Mouse (Mus musculus): Measurements from ENCODE around the gene Adamts10.

Adamts10 gene

DNA sequence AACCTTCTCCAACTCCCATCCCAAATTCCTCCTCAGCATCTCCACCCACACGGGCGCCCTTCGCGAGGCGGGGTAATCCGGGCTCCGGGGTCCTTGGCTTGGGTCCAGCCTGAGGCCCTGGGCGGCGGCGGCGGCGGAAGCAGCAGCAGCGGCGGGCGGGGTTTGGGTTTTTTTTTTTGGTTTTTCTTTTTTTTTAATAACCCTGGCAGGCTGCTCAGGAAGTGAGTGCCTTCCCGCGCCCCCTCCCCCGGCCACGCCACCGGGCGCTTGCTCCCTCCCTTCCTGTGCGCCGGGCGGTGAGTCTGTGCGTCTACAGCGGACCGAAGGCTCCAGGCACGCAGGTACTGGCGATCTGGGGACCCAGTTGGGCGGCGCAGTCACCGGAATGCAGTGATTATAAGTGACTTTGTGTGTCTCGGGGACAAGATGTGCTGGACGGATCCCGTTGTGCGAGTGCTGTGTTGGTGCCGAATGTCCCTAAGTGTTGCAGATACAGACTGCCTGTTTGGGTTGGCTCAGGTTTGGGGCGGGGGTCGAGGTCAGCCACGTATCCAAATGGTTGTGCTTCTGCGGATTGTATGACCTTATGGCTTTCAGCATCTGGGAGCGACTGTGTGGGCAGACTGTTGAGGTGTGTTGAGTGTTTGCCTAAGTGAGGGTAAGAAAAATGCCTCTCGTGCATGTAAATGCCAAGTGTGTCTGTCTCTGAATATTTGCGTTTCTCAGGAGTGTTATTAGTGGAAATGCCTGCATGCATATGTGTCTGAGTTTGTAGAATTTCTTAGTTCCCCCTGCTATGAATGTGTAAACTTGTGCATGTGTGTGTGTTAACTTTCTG lies at the start of gene Adamts10:
Gene Adamts10 (plus strand): TSS at position 287 of the 838 bp plus-strand sequence.
- in situ Hi-C loops (cut with MboI, MseI) = no loop called here

DNA sequence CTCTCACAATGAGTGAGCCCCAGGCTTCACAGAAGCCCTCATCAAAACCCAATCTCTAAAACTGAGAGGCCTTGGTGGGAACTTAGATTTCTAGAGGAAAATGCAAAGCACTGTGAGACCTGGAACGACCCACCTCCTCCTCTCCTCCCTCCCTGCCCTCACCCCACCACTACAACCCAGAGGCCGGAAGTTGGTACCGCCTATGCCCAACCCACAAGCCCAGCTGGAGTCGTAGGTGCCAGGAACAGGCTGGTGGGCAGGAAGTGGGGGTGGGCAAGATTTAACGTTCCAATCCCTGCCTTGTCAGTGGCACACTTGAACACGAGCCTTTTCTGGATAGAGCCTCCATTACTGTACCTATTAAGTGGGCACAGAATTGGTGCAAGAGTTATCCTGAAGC lies 40.0 kb upstream of the Adamts10 start:
- in situ Hi-C loops (cut with MboI, MseI) = no loop called here

DNA sequence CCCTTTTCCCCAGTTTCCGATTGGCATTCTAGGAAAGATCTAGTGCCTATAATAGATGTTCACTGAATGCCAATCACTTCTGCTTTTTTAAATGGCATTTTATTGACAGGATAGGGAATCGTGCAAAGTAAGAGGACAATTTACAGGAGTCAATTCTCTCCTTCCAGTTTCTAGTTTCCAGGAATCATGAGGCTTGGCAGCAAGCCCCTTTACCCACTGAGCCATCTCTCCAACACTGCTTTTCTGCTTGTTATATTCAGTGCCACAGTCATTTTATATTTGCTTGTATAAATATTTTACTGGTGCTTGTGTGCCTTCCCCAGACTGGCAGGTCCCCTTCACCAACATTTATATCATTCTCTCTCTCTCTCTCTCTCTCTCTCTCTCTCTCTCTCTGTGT lies 36.8 kb upstream of the Adamts10 start:
- in situ Hi-C loops (cut with MboI, MseI) = no loop called here

DNA sequence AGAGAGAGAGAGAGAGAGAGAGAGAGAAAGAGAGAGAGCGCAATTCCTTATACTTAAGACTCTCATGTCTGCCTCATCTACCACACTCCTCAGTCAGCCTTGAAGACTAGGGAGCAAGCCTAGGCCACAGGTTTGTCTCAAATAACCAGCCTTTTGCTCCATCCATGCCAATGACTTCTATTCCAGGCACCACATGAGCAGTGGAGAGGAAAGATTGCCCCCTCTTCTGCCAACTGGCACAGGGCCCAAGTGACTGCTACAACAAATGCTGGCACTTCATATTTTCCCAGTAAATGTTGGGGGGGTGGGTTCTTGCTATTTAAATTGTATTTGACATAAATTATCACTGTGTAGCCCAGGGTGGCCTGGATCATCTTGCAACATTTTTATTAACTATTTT lies 36.4 kb upstream of the Adamts10 start:
- in situ Hi-C loops (cut with MboI, MseI) = no loop called here

DNA sequence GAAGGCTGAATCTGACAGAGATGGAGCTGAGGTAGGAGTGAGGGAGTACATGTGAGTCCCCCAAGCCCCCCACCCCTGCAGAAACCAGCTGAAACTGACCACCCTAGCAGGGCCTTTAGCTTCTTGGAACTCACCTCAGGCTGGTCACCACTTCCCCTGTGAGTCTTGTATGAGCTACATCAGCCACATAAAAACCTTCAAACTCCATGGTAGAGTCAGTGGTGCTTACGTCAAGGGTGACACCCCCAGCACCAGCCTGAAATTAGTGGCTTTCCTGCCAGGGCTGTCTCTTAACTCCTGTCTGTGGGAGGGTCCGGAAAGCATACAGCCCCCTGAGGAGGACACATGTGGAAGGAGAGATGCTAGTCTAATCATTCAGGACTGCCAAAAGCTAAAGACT lies 32.6 kb upstream of the Adamts10 start:
- in situ Hi-C loops (cut with MboI, MseI) = no loop called here

DNA sequence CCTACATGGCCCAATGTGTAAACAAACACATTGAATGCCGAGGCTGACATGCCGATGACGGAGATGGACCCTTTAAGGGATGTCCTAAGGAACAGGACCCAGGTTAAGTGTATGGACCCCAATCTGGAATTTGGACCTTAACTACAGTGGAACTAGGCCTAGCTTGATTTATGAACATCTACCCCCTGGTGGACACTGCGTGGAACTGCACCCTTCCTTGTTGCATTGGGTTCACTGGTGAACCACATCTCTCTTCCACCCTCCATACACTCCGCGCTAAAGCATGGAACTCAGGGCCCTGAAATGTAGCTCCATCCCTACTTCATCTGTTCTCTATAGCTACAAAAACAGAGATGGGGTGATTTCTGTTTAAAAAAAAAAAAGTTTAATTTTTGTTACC lies 30.9 kb upstream of the Adamts10 start:
- in situ Hi-C loops (cut with MboI, MseI) = no loop called here

DNA sequence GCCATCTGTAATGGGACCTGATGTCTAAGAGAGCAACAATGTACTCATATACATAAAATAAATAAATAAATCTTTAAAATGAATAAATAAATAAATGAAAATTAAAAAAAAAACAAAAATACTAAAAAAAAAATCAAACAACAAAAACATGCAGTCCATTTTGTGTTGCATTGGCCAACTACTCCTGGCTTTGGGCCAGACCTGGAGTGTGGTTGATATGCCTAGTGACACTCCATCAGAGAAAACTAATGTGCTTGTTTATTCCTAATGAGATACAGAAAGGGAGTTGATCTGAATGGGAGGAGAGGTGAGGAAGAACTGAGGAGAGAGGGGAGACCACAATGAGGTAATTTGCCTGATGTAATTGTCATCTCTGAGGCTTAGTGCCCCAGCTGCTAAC lies 29.4 kb upstream of the Adamts10 start:
- in situ Hi-C loops (cut with MboI, MseI) = no loop called here

DNA sequence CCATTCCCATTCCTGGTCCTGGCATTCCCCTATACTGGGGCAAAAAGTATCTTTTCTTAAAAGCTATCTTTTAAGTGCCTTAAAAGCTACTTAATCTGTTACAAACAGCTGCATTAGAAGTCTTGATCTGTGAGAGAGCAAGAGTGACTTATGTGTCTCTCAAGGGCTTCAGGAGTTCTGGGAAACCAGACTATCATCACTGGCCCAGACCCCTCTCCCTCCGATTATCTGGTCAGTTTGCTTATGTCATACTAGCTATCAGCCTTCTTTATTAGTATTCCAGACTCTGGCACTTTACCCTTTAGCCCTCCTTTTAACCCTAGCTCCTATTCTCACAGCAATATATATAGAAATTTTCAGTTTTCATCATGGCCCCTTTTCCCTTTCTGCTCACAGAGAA lies 25.1 kb upstream of the Adamts10 start:
- in situ Hi-C loops (cut with MboI, MseI) = no loop called here

DNA sequence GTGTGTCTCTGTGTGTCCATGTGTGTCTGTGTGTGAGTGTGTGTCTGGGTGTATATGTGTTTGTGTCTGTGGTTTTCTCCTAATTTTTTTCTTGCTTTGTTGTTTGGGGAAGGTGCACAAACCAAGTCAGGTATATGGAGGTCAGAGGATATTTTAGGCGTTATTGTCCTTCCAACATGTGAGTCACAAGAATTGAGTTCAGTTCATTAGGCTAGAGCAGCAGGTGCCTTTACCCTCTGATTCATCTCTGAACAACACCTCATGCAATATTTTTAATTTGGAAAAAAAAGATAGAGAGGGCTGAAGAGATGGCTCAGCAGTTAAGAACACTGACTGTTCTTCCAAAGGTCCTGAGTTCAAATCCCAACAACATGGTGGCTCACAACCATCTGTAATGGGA lies 15.6 kb upstream of the Adamts10 start:
- in situ Hi-C loops (cut with MboI, MseI) = no loop called here

DNA sequence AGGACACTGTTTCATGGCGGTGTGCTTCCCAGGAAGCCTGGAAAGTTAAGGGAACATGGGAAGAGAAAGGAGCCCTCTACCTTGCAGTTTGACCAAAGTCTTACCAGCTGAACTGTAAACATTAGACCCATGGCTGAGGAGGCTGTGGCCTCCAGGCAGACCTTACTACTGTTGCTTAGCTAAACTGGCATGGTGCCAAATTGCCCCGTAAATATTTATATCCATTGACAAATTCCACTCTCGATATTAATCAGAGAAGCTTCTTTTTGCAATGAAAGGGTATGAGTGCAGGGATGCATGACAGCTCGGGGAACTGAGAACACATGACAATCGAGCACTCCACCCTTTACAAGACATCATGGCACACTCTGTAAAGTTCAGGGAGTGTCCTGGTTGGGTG lies 13.8 kb upstream of the Adamts10 start:
- in situ Hi-C loops (cut with MboI, MseI) = no loop called here

DNA sequence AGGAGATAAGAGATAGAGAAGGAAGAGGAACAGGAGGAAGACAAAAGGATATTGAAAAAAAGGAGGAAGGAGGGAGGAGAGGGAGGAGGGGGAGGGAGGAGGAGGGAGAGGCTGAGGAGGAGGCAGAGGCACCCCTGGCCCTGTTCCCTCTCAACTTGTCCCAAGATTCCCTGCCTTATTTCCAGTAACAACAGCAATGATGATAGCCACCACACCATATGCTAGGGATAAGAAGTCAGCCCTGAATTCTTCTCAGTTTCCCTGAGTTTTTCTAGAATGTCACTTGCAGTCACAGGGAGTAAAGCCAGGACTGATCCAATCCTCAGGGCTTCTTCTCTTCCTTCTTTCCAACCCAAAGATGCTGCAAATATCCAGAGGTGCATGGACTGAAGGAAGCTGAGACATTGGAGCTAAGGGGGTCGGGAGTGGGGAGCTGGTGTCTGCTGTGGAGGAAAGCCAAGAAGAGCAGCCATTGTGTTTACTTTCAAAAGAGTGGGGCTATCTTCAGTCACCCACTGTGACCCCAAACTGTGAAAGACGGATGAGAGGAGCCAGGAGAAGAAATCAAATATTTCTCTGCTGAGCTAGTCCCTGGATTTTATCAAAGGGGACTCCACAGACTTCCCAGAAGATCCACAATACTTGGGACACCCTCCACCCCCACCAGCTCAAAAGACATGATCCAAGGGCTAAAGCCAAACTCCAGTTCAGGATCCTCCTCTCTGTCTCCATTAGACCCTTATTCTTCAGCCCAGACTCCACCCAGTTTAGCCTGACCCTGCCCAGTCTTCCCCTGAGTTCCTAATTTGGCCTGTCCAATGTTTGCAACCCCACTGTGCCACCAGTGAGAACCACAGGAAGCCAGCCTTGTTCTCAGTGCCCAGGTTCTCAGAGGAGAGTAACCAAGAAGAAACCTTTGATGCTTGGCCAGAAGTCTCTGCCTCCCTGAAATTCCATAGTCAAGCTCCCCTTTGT lies 11.3 kb upstream of the Adamts10 start:
- in situ Hi-C loops (cut with MboI, MseI) = no loop called here

DNA sequence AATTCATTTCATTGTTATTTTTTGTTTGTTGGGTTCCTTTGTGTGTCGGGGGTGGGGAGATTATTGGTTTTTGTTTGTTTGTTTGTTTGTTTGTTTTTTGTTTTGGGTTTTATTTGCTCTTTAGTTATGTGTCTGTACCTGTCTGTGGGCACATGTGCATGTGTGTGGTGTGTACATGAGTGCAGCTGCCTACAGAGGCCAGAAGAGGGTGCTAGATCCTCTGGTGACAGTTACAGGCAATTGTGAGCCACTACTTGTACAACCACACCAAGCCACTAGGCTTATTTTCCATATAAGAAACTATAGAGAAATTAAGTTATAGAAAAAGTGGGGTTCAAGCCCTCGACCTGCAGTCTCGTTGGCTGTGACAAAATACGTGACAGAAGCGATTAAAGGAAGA lies 10.1 kb upstream of the Adamts10 start:
- in situ Hi-C loops (cut with MboI, MseI) = no loop called here

DNA sequence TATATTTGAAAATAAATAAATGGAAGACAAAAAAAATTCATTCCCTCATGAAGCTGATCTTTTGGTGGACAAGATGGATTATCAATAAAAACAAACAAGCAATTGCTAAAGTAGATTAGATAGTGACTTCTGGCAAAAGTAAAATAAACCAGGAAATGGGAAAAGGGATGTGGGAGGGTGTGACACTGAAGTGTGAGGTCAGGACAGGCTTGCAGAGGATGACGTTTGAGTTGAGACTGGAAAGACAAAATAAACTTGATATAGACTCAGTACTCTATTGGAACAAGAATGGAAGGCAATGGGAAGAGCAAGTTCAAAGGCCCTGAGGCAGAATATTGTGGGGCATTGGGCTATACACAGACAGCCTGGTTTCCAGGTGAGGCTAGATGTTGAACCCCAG lies 3.6 kb upstream of the Adamts10 start:
- in situ Hi-C loops (cut with MboI, MseI) = no loop called here

DNA sequence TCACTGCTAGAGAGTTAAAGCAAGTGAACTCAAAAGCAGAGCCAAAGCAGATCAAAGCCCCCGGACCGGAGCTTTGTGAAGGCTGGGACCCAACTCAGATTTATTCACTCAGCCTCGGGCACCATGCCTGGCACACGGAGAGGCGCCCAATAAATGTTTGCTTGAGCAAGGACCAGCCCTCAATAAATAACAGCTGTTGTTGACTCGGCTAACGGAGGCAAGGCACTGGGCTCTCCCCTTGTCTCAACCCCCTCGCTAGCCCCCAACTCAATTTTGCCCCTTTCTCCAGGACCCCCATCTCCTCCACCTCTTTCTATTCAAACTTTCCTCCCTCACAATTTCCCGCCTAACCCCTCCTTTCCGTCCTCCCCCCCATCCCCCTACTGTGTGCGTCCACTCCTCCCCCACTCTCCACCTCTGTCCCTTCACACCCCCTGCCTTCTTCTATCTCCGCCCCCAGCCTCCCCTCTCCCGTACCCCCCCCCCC lies 530 bp upstream of the Adamts10 start:
- in situ Hi-C loops (cut with MboI, MseI) = no loop called here

DNA sequence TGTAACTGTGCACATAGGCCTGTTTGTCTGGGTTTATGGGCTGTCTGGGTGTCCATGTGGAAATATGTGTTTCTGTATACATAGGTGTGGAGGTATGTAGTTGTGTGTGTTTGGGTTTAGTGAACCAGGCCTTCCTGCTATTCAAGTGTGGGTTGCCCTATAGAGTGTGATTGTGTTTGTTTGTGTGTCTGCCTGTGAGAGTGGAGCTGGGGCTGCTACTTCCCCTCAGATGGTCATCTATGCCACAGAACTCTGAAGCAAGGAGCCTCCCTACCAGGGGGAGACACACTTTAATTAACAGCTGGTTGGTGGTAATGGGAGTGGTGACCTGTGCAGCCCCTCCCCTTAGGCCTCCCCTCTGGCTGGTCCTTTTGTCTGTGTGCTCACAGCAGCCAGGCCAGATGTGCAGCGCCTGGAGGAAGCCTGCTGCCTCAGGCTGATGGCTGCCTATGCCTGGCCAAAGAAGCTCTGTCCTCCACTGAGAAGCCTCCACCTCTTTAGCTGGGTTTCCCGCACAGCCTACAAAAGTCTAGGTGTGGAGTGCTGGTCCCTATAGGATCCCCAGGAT lies 886 bp downstream of the Adamts10 start:
- in situ Hi-C loops (cut with MboI, MseI) = no loop called here

DNA sequence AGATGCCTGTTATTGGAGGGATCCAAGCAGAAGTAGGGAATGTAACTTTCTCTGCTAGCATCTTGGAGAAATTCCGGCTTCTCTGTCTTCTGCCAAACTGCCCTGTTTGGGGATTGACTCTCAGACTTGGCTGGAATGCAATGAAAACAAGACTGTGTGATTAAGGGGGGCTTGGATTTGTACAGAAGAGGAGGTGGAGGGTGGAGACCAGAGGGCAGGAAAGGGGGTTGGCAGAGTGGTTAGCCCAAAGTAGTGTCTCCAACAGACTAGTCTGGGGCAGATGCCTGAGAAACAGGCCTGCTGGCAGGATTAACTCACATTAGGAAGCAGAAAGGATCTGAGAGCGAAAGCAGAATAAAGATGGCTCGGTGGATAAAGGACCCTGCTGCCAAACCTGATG lies 2.5 kb downstream of the Adamts10 start:
- in situ Hi-C loops (cut with MboI, MseI) = no loop called here

DNA sequence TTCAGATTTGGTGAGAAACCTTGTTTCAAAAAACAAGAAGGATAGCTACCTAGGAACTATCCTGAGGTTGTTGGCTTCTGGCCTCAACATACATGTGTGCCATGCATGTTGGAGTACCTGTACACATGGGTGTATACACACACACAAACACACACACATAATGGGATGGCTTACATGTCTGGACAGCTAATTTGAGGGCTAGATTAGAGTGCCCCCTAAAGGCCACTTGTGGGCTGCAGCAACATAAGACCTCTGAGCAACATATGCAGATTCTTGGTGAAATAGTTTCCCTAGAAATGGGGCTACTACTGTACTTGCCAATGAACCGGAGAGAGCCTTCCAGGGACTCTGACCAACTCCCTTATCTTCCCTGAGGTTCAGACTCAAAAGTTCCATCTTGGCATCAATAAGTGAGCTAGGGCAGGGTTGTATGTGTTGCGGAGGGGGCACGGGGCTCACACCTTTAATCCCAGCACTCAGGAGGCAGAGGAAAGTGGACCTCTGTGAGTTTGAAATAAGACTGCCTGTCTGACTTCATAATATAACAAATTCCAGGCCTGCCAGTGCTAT lies 15.2 kb downstream of the Adamts10 start:
- in situ Hi-C loops (cut with MboI, MseI) = no loop called here

DNA sequence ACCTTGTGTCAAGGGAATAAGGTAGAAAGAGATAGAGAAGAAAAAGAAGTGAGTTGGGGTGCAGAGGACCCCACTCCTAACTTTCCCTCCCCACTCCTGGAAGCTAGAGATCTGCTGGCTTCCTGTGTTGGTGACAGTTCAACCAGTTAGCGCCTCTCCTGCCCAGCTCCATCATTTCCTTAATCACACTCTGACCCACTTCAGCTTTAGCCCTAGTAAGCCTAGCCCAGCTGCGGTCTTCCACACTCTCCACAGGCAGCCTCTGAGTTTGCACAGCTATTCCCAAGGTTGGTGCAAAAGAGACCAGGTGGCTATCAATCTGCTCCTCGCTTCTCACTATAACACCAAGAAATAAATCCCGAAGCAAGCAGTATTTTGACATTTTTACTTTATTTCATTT lies 15.9 kb downstream of the Adamts10 start:
- in situ Hi-C loops (cut with MboI, MseI) = no loop called here

DNA sequence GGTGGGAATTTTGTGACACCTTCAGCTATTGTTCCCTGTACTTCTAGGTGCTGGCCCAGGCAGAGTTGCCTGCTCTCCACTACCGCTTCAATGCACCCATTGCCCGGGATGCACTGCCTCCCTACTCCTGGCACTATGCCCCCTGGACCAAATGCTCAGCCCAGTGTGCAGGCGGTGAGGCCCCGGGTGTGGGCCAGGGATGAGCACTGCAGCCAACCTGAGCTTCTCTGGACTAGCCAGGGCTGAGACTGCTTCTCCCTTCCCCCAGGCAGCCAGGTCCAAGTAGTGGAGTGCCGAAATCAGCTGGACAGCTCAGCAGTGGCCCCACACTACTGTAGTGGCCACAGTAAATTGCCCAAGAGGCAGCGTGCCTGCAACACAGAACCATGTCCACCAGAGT lies 25.2 kb downstream of the Adamts10 start:
- in situ Hi-C loops (cut with MboI, MseI) = no loop called here

DNA sequence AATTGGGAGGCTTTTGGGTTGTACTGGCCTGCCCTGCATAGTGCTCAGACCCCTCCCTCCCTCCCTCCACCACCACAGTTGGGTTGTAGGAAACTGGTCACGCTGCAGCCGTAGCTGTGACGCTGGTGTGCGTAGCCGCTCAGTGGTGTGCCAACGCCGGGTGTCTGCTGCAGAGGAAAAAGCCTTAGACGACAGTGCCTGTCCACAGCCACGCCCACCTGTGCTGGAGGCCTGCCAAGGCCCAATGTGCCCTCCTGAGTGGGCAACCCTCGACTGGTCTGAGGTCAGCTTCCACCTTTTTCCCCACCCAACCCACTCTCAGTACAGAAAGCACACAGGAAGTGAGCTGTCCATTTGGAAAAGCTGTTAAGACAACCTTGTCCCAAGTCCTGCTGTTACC lies 26.4 kb downstream of the Adamts10 start:
- in situ Hi-C loops (cut with MboI, MseI) = no loop called here

DNA sequence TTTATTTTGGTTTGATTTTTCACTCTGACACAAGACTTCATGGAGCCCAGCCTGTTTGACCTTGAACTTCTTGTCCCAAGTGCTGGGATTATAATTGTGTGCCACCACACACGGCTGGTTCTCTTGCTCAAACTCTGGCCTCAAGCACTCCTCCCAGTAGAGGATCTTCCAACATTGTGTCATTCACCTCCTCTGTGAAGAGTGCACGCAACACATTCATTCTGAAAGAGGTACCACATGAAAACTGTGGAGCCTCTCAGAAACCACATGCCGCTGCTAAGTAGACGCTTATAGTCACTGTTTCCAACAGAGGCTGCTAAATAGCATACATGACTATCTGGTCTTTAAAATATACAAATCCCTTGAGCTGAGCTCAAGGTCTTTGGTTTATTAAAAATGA lies 28.1 kb downstream of the Adamts10 start:
- in situ Hi-C loops (cut with MboI, MseI) = no loop called here

DNA sequence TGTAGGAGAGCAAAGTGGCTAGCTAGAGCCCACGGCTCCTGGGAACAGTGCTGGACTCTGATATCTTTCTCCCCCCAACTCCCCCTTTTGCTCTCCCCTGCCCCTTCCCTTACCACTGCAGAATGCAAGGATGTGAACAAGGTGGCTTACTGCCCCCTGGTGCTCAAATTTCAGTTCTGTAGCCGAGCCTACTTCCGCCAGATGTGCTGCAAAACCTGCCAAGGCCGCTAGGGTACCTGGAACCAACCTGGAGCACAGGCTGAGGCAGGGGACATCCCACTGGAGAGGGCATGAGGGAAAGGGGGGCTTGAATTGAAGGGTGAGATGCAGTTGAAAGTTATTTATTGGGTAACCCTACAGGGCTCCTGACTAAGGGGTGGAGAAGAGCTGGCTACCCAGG lies 29.0 kb downstream of the Adamts10 start:
- in situ Hi-C loops (cut with MboI, MseI) = no loop called here

All from regulatory T cell (primary cell).